Mouse (Mus musculus) ES-Bruce4 (cell line): ENCODE measurements around the gene N4bp1. TPM values are rescaled to one million over a fixed set of nuclear protein-coding genes. Genes with fewer than 3 reads are reported as not detected.

Experiments used
- H3K27ac ChIP-seq: 2 replicates; pipeline ENCODE4 v1.5.1; 2012; ENCODE audit warnings: low read length, inconsistent platforms; ENCODE audit not compliant: insufficient read depth
- H3K27me3 ChIP-seq: 2 replicates; pipeline ENCODE4 v1.6.1; 2012; ENCODE audit warnings: mild to moderate bottlenecking, low read length, inconsistent platforms; ENCODE audit not compliant: control insufficient read depth, poor library complexity, insufficient read depth, severe bottlenecking
- H3K36me3 ChIP-seq: 2 replicates; pipeline ENCODE4 v1.6.1; 2012; ENCODE audit warnings: inconsistent platforms, mild to moderate bottlenecking, low read length, moderate library complexity; ENCODE audit not compliant: control insufficient read depth, poor library complexity, insufficient read depth, severe bottlenecking
- H3K4me1 ChIP-seq: one replicate; pipeline ENCODE4 v1.8.1; 2011; ENCODE audit warnings: low read length; ENCODE audit not compliant: control insufficient read depth, insufficient read depth
- H3K4me3 ChIP-seq: 2 replicates; pipeline ENCODE4 v1.5.1; 2011; ENCODE audit warnings: low read depth, mild to moderate bottlenecking, low read length
- H3K9ac ChIP-seq: 2 replicates; pipeline ENCODE4 v1.6.1; 2012; ENCODE audit warnings: low read depth, mild to moderate bottlenecking, inconsistent platforms; ENCODE audit not compliant: poor library complexity, severe bottlenecking
- H3K9me3 ChIP-seq: replicated peaks from 2 replicates; pipeline ENCODE4 v1.6.1; 2012; ENCODE audit warnings: mild to moderate bottlenecking, low read length, inconsistent platforms; ENCODE audit not compliant: control insufficient read depth, poor library complexity, insufficient read depth, severe bottlenecking
- CTCF ChIP-seq: IDR thresholded peaks from one replicate; pipeline ENCODE4 v1.8.1; 2011; ENCODE audit warnings: low read depth, low read length
- EP300 ChIP-seq: IDR thresholded peaks from 2 replicates; pipeline ENCODE4 v1.6.1; 2011; ENCODE audit warnings: low read depth, low read length; ENCODE audit not compliant: insufficient read depth
- POLR2A ChIP-seq: IDR thresholded peaks from one replicate; pipeline ENCODE4 v1.8.1; 2011; ENCODE audit warnings: low read length; ENCODE audit not compliant: insufficient read depth
- polyA plus RNA-seq: library from polyadenylated mRNA; stranded (reverse); fragments of >200 nt; gene quantifications from 2 replicates; pipeline ENCODE4 v1.2.4, GENCODE M21; 2011; ENCODE audit warnings: low read depth; ENCODE audit not compliant: missing spikeins, insufficient read depth, insufficient read length

Gene N4bp1
- polyA plus RNA-seq, 1 experiment: 80.3 TPM

DNA sequence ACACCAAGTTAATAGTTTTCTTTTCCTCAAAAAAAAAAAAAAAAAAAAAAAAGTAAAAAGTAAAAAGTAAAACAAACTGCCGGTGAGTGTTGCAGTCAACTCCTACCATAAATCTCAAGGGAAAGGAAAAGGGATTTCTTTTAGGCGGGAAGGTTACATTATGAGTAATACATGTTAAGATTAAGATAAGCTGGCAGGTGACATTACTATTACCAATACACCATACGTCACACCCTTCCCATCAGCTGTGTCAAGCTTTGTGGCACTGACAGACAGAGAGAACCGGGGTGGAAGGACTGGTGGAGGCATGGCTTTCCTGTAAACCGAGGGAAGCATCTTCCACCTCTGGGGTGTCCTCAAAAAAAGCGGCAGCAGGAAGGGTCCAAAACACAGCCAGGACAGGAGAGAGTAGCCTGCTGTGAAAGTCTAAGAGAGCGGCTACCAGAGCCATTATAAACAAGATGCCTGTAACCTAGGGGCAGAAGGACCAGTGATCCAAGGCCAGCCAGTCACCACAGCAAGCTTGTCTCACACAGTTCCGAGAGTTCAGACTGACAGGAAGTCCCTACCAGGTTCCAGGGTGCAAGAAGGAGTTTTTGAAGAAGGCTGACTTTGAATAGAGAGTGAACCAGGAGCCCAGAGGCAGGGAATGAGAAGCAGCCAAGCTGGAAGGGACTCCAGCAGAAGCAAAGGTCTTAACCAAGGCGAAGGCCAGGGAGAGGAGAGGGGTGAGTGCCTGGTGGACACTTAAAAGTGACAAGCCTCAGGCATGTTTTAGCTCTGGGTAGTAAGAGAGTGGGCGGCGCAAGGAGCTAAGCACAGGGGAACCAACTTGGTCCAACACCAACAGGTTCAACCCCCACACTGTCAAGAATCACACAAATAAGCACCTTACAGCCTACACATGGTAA, 2.2 kb downstream of the N4bp1 start:
- peak overlapping the region; percentile 74 for H3K4me3 ChIP-seq
- peak overlapping the region; percentile 92 for H3K9ac ChIP-seq

DNA sequence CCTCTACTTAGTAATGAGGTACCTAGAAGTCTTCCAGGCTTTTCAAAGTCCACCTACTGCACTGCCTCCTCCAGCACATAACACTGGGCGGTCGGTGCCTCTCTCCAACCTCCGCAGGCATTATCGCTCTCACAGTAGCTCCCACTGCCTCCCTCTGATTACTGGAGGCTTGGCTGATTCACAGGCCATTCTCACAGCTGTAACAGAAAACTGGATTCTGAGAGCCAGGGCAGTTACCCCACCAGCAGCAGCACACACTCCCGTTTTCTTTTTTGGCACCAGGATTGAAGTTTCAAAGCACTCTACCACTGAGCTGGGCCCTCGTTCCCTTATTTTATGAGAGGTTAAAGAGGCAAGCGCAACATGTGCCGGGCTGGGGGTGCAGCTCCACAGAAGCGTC, 3.1 kb downstream of the N4bp1 start:
- Histone ChIP-seq H3K4me1 (peaks cover 2% of the 10 kb centered on the region), H3K27ac (peak overlapping the region; percentile 5; the same call in 1 of the 2 replicates), H3K4me3 (peak overlapping the region; percentile 29; the same call in 1 of the 2 replicates), H3K9me3 (no peaks in the 10 kb centered on the region), H3K9ac (peak overlapping the region; percentile 92), H3K27me3 (no peaks in the 10 kb centered on the region), H3K36me3 (peaks cover 33% of the 10 kb centered on the region)
- TF ChIP-seq EP300: no peak
- no peak for TF ChIP-seq CTCF
- no peak for TF ChIP-seq POLR2A

More for the DNA sequence above, 2.2 kb downstream of the N4bp1 start:
- Histone ChIP-seq H3K36me3 (peaks cover 27% of the 10 kb centered on the region), H3K27ac (peak overlapping the region; percentile 81), H3K9me3 (no peaks in the 10 kb centered on the region), H3K4me1 (peaks cover 2% of the 10 kb centered on the region), H3K27me3 (no peaks in the 10 kb centered on the region)
- TF ChIP-seq EP300 (no peak), POLR2A (no peak), CTCF (no peak)

DNA sequence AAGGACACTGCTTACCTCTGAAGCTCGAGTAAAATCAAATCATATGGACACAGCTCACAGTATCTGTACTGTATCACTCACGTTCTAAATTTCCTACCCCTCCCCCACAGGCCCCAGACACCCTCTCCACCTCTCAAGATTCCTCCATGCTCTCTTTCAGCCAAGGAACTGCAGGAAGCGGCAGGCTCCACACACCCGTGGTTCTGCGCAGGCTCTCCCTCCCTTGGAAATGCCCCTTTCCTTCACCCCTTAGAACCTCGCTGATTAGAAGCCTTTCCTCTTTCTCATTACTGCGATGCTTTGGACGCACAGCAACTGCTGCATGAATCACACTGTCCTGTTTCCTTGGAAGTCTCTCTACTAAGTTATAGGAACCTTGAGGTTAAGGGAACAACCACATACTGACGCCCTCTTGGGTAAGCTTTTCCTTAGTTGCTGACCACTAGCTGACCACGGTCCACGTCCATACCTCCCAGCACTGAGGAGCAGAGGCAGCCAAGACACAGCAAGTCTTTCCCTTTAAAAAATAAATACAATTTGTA, 3.9 kb downstream of the N4bp1 start:
- Histone ChIP-seq H3K36me3 (peaks cover 40% of the 10 kb centered on the region), H3K9ac (peak overlapping the region; percentile 92), H3K4me3 (no peak overlapping the region), H3K9me3 (no peaks in the 10 kb centered on the region), H3K4me1 (peaks cover 2% of the 10 kb centered on the region), H3K27ac (no peak overlapping the region), H3K27me3 (no peaks in the 10 kb centered on the region)
- TF ChIP-seq EP300 (no peak), CTCF (no peak), POLR2A (no peak)

DNA sequence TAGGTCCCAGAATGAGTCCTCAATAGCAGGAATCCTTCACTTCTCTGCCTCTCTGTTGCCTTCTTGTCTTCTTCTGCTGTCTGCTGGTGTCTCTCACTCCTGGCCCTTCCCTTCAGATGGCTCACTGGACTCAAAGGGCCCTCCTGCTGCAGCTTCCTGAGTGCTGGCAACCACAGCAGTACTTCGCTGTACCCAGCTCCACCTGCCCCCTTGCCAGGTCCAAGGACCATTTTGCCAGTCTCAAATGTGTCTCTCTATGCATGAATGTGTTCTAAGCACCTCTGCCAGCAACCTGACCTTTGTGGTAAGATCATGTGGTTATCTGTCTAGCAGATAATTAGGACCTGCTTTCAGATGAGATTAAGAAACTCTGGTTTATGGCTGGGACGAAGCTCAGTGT, 8.2 kb downstream of the N4bp1 start:
- Histone ChIP-seq H3K9me3 (no peaks in the 10 kb centered on the region), H3K4me3 (no peak overlapping the region), H3K36me3 (peaks cover 58% of the 10 kb centered on the region), H3K4me1 (peaks cover 2% of the 10 kb centered on the region), H3K27me3 (no peaks in the 10 kb centered on the region), H3K9ac (no peak overlapping the region), H3K27ac (no peak overlapping the region)
- TF ChIP-seq EP300 (no peak), CTCF (no peak), POLR2A (no peak)

DNA sequence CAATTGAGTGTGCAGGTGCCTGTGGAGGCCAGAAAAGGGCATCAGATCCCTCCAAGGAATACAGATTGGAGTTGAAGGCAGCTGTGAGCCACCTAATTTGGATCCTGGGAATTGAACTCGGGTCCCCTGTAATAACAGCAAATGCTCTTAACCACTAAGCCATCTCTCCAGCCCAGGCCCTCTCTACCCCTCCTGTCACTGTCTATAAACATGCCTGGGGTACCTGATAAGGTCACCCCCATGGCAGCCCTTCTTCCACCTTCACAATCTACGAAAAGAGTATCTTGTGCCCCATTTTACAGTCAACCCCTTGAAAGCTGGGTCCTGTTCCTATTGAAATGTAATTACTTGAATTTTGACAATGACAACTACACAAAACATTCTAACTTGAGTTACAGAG, 11.0 kb downstream of the N4bp1 start:
- TF ChIP-seq EP300 (no peak), CTCF (no peak), POLR2A (no peak)
- Histone ChIP-seq H3K9me3 (no peaks in the 10 kb centered on the region), H3K36me3 (peaks cover 34% of the 10 kb centered on the region), H3K27me3 (no peaks in the 10 kb centered on the region), H3K27ac (no peak overlapping the region), H3K9ac (no peak overlapping the region), H3K4me1 (no peaks in the 10 kb centered on the region), H3K4me3 (no peak overlapping the region)

DNA sequence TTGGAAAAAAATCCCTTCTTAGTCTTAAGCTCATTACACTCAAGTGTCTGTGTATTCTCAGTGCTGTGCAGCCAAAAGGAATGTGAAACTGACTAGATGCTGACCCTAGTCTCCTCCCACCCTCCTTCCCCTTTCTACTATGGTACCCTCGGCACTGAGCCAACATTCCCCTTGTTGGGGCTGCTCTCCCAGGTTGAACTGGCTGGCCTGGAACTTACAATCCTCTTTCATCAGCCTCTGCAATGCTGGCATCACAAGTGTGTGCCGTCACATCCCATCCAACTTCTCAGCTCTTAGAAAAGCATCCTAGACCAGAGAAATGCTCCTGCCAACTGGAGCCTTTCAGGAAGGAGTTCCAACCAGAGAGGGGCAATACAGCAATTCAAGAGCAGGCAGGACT, 11.9 kb downstream of the N4bp1 start:
- no peak overlapping the region for H3K9ac ChIP-seq
- H3K9me3 ChIP-seq: no peaks in the 10 kb centered on the region
- H3K4me1 ChIP-seq: no peaks in the 10 kb centered on the region
- no peaks in the 10 kb centered on the region for H3K27me3 ChIP-seq
- no peak overlapping the region for H3K27ac ChIP-seq
- H3K4me3 ChIP-seq: no peak overlapping the region
- TF ChIP-seq POLR2A (no peak), EP300 (no peak), CTCF (no peak)
- H3K36me3 ChIP-seq: peaks cover 34% of the 10 kb centered on the region
